Mouse (Mus musculus): ENCODE results near the gene Dnm3.

Dnm3 gene

DNA sequence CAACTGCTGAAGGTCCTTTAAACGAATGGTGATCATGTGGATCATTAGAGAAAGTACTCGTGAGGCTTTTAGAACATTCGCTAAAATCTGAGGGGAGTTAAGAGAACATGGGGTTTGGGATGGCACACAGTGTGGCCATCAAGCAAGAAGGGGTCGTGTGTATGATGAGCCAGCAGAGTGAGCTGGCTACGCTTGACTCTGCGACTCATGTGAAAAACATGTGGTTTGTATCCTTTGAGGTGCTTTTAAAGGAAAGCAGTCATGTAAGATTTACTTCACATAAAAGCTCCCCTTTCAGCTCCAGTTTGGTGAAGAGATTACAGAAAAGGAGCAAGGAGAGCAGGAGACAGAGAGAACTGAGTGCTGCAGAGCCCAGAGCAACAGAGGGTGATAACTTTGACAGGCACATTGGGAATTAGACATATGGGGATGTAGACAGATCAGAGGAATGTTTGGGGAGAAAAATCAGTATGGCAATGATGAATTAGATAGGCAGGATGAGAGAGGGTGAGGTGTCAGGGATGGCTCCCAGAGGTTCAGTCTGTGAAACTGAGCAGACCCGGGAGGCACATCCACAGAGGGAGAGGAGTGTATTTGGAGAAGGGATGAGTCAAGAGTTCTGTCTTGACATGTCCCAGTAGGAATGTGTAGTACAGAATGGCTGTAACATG is 234.7 kb downstream of the Dnm3 start:
- DNase-seq: no peak

GRCm38 (mm10) chr1:162240720-162241119 is 237.1 kb downstream of the Dnm3 start:
- DNase-seq: no peak

DNA sequence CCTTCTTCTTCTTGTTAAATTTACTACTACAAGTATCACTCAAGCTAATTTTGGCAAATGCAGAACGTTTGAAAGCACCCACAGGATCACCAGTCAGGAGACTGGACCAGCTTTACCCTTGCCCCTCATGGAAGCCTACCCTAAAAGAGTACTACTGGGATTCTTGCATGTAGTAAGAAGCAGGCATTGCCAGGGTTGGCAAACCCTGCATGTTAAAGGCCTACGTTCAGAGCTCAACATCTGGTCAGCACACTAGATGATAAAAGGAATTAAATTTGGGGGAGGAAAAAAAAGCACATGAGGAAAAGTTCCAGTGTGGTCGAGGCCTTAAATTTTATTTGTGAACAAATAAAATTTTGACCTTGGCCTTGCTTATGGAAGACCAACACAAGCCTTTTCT is 239.2 kb downstream of the Dnm3 start:
- DNase-seq: no peak

- no peak for DNase-seq
These were observed 241.1 kb downstream of the Dnm3 start for GRCm38 (mm10) chr1:162236624-162237159.

DNA sequence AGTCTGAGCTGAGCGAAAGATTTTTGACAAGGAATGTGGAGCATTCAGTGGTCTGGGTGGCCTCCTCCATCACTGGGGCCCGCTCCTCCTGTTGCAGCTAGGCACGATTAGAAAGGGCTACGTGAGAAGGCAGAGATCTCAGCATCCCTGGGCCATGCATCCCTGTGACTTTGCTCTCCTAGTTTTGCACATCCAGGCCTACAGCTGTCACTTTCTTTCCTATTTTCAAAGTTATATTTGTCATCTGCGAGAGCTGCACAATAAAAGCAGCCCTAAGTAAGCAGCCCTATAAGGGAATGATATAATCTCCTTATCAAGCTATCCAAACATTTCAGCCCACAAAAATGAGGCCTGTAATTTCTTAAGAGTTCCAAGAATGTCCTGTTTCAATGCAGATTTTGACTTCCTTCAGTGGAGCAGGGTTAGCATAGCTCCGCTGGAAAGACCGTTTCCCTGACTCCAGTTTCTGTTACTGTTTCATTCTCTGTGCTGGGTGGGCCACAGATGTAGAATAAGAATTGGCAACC is 252.2 kb downstream of the Dnm3 start:
- DNase-seq: no peak

- DNase-seq: no peak
These were observed 252.8 kb downstream of the Dnm3 start for GRCm38 (mm10) chr1:162224817-162225605.

DNA sequence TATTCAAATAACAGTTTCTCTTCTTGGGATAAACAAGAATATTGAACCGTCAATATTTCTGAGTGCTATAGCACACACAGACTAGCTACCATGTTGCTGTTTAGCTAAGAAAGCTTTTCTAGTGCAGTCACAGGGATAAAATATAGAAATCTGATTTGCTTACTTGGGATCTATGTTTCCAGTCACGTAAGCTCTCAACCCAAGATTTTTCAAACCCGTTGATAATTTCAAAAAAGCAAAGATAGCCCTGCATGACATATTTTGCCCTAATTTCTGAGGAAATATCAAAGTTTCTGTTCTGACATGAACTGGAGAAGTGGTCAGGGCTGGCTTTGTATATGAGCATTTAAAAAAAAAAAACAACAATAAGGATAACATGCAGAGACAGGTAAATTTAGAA is 253.8 kb downstream of the Dnm3 start:
- DNase-seq: no peak

DNA sequence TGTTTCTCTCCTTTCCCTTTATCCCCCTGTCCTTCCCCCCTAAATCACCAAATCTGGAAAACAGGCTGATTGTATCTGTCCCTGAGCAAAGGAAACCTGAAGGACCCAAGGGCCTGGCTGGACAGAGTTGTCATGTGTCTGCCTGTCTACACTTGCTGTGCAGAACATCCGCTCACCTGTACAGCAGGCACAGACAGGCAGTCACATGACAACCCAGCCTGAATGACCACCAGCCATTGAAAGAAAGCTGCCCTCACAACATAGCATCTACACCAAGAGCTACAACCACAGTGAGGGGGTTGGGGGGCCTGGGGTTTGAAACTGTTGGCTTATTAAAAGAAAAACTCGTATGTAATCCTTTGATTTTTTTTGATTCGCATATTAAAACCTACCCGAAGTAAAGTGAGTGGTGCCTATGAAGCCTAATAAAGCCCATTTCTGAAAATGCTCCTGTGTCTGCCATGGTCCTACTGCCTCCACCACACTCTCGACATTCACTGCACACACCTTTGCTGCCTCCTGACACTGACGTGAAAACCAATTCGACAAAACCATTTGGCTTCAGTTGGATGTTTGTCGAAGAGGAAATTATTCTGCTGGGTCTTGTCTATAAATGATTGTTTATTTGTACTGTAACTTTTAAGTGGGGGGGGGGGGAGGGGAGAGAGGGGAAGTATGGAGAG is 254.4 kb downstream of the Dnm3 start:
- no peak for DNase-seq

- no peak for DNase-seq
These were observed 255.5 kb downstream of the Dnm3 start for GRCm38 (mm10) chr1:162222353-162222752.

- no peak for DNase-seq
These were observed 256.0 kb downstream of the Dnm3 start for GRCm38 (mm10) chr1:162221801-162222301.

- no peak for DNase-seq
These were observed 256.9 kb downstream of the Dnm3 start for GRCm38 (mm10) chr1:162220891-162221290.

DNA sequence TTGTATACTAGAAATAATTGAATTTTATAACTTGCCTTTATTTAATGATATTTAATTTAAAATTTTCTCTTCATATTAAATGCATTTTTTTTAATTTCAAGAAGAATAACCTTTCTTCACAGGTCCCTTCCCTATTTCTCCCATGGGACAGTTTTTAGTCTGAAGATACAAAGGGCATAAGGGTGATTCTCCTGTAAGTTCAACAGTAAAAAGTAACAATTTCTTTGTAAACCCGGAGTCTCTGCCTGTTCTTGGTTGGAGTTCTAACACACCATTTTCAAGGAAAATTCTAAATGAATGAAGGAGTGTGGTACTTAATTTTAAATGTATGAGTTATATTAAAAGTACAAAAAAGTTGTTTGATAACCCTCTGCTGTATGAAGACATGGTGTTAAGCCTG is 258.1 kb downstream of the Dnm3 start:
- no peak for DNase-seq

DNA sequence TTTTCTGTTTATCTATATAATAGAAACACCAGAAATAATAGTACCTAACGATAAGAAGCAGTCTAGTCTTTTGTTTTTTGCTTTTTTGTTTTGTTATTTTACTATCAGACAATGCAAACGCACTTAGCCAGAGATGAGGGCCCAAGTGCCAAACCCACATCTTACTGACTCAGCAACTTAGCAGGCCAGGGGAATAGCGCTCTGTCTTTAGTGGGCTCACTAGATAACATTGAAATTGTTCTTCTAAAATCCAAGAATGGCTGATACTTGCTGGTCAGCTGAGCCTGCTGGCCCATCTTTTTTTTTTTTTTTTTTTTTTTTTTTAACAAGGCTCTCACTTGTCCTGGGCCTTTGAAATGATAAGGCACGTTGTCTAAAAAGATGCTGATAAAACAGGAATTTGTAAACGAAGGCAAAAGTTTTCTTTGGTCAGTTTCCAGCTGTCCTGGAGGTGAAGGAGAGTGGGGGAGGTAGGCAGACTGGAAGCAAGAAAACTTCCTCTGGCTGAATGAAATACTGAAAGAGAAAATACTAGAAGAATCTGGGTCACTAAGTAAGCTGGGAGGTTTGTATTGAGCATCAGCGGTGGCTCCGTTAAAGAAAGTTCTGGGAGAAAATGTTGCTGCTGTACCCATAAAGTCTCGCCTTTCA is 259.2 kb downstream of the Dnm3 start:
- no peak for DNase-seq

DNA sequence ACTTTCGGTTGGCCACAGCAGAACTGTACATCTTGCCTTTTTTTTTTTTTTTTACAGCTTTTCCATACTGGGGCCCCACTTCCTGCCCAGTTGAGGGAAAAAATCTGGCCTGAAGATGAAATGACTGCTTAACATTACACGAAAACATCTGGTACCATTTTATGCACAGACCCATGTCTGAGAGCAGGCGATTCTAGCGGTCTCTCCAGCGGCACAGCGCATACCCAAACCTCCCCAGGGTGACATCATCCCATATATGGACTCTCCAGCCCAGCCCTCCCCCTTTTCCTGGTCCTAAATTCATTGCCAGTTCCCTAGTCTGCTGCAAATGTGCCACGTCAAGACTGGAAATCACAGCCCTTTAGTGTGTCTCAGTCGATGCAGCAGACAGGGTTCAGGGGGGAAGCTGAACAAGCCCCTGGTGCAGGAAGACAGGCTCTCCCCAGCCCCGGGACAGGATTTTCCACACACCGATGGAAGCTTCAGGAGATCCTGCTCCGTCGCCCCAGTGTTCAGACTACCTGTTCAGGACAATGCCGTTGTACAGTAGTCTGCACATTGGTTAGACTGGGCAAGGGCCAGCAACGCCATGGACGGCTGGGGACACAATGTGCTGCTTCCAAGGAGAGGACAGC is 260.4 kb downstream of the Dnm3 start:
- peak; percentile 88 for DNase-seq

DNA sequence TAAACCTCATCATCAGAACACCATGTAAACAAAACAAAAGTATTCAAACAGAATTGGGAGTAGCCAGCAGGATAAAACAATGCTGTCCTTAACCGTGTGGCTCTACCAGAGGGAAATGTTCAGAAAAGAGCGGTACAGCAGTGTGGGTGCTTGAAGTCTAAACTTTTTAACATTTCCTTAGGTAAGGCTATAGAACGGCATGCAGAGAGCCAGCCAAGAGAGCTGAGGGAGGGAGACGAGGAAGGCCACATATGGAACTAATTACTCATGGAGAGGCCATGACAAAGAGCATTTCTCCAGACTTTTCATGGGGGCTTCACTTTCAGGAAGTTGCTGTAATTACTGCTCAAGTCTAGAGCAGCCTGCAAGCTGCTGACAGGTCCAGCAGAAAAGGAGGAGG is 261.2 kb downstream of the Dnm3 start:
- DNase-seq: no peak

GRCm38 (mm10) chr1:162215743-162216142 is 262.1 kb downstream of the Dnm3 start:
- no peak for DNase-seq

GRCm38 (mm10) chr1:162213066-162213465 is 264.8 kb downstream of the Dnm3 start:
- no peak for DNase-seq

DNA sequence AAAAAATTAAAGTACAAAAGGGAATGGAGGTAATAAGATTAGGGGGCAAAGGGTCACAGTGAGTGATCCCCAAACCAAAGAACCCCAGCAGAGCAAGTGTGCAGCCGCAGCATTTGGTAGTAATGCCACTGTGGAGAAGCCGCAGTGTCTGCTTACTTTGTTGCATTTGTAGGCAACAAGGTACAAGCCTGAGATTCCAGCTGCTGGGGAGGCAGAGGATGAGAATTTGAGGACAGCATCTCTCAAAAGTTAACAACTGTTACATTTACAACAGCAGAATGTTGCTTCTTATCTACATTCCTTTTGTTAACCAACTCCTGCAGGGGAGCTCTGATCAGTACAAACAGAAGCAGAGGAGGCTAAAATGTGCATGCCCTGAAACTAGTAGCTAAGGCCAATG is 267.3 kb downstream of the Dnm3 start:
- no peak for DNase-seq

GRCm38 (mm10) chr1:162209487-162210149 is 268.2 kb downstream of the Dnm3 start:
- DNase-seq: no peak

- no peak for DNase-seq
These were observed 268.8 kb downstream of the Dnm3 start for GRCm38 (mm10) chr1:162209010-162209409.

DNA sequence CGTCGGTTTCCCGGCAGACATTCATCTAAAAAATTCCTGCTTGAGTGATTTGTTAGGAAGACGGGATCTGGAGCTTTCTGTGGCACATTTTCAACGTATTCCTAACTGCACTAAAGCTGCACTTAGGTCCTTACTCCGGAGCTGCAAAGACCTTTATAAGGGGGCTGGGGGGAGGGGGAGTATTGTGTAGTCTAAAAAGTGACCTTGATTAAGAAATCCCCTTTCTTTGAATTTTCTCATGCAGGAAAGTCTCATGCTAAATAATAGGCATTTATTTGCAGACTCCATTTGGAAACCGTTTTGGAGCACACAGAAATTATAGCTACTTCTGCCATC is 270.2 kb downstream of the Dnm3 start:
- no peak for DNase-seq
